Mouse (Mus musculus) liver, embryonic 14.5 days (tissue): ENCODE measurements at regions not wholly inside any gene's neighbourhood (a gene's known extent, or its start where the extent isn't known, plus 50 kb on each side); places are given as distances from the start of the nearest gene placed in this dataset.

ENCODE experiments used
- CTCF ChIP-seq: IDR thresholded peaks from 2 replicates; pipeline ENCODE4 v1.5.1; 2016; ENCODE audit warnings: antibody characterized with exemption, low read depth, control low read depth
- EP300 ChIP-seq: IDR thresholded peaks from 2 replicates; pipeline ENCODE4 v1.6.1; 2016; ENCODE audit warnings: antibody characterized with exemption, low read depth

GRCm38 (mm10) chr10:8944586-8944985 lies 58.7 kb upstream of the Sash1 start:
- no peak for TF ChIP-seq CTCF
- TF ChIP-seq EP300: no peak
